Mouse (Mus musculus) kidney, adult 2 months (tissue): ENCODE measurements at regions not wholly inside any gene's neighbourhood (a gene's known extent, or its start where the extent isn't known, plus 50 kb on each side); places are given as distances from the start of the nearest gene placed in this dataset.

Experiments used
- DNase-seq: peaks from one replicate; pipeline ENCODE4 v3.0.0; 2021
- H3K27ac ChIP-seq: fragments of 200-500 bp; 2 replicates; pipeline ENCODE4 v1.5.1; 2012; ENCODE audit warnings: low read depth, low read length, control low read depth, inconsistent platforms; ENCODE audit not compliant: insufficient read depth
- H3K27me3 ChIP-seq: fragments of 200-500 bp; replicated peaks from 2 replicates; pipeline ENCODE4 v1.6.1; 2012; ENCODE audit warnings: mild to moderate bottlenecking, moderate library complexity, low read length, inconsistent platforms; ENCODE audit not compliant: control insufficient read depth, insufficient read depth
- H3K36me3 ChIP-seq: fragments of 200-500 bp; 2 replicates; pipeline ENCODE4 v1.6.1; 2012; ENCODE audit warnings: mild to moderate bottlenecking, moderate library complexity, low read length, inconsistent platforms; ENCODE audit not compliant: control insufficient read depth, insufficient read depth
- H3K4me1 ChIP-seq: fragments of 200-500 bp; 2 replicates; pipeline ENCODE4 v1.6.1; 2011; ENCODE audit warnings: low read length; ENCODE audit not compliant: control insufficient read depth, insufficient read depth
- H3K4me3 ChIP-seq: fragments of 200-500 bp; 2 replicates; pipeline ENCODE4 v1.5.1; 2011; ENCODE audit warnings: mild to moderate bottlenecking, low read depth, low read length, control low read depth; ENCODE audit not compliant: insufficient read depth
- CTCF ChIP-seq: fragments of 200-500 bp; conservative IDR thresholded peaks from 2 replicates; pipeline ENCODE4 v1.5.1; 2011; ENCODE audit warnings: low read depth, mild to moderate bottlenecking, control low read depth, low read length, moderate library complexity, mixed read lengths; ENCODE audit not compliant: insufficient read depth, insufficient read length
- POLR2A ChIP-seq: fragments of 200-500 bp; IDR thresholded peaks from one replicate; pipeline ENCODE4 v1.6.1; 2011; ENCODE audit warnings: low read depth, low read length, control low read depth
- WGBS: fragments of 180-500 bp; shearing (Covaris S2); methylation state at CpG from one replicate; pipeline ENCODE4 v1.1.7; 2018; 5-methylcytosine and 5-hydroxymethylcytosine counted together

DNA sequence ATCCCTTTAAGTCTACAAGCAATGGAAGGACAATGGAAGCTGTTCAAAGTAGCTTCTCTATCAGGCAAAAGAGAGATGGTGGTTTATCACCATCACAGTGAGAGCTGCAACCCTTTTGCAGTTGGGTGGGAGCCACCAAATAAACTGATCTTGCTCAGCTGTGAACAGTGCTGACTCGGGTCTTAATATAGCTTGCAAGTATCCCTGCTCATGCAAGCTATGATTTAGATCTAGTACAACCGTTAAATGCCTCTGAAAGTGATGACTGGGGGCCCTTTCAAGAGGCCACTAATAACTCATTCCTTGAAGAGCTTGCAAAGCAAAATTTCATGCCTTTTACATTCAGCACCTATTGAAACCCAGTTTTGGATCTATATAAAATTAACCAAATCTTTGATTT, 1154.5 kb upstream of the Lrrtm3 start:
- TF ChIP-seq CTCF: no peak
- TF ChIP-seq POLR2A: no peak
- H3K4me1 ChIP-seq: no peaks in the 10 kb centered on the region
- H3K27me3 ChIP-seq: no peaks in the 10 kb centered on the region
- no peak for DNase-seq
- H3K36me3 ChIP-seq: no peaks in the 10 kb centered on the region
- no peak overlapping the region for H3K4me3 ChIP-seq
- 9% methylated on average over 2 of the region's 2 CpGs for WGBS
- H3K27ac ChIP-seq: no peak overlapping the region

DNA sequence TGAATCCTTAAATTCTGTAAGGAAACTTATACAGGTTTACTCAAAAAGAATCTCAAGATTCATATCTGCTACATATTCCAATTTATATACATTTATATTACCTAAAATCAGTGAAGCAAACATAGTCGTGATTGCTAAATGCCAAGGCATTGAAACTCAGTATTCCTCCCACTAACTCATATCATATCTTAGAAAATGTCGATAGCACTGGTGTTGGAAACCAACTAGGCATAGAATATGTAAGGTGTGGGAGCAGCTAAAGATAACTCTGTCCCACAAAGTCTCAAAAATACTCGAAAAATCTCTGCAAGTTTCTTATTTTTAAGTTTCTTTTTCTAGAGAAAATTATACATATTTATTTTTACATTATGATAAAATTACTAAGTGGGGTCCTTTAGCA, 1134.1 kb upstream of the Lrrtm3 start:
- DNase-seq: no peak
- H3K27ac ChIP-seq: no peak overlapping the region
- no peaks in the 10 kb centered on the region for H3K27me3 ChIP-seq
- no peaks in the 10 kb centered on the region for H3K36me3 ChIP-seq
- TF ChIP-seq CTCF (no peak), POLR2A (no peak)
- H3K4me1 ChIP-seq: no peaks in the 10 kb centered on the region
- no peak overlapping the region for H3K4me3 ChIP-seq
- 72% methylated on average over 3 of the region's 3 CpGs for WGBS

DNA sequence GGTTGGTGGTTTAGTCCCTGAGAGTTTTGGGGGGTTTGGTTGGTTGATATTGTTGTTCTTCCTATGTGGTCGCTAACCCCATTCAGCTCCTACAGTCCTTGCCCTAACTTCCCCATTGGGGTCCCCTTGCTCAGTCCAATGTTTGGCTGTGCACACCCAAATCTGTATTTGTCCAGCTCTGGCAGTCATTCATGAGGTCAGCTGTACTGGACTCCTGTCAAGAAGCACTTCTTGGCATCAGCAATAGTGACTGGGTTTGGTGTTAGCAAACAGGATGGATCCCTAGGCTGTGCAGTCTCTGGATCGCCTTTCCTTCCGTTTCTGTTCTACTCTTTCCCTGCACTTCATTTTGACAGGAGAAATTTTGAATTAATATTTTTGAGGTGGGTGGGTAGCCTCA, 1131.1 kb upstream of the Lrrtm3 start:
- no peak for TF ChIP-seq CTCF
- TF ChIP-seq POLR2A: no peak
- WGBS: 88% methylated on average over 3 of the region's 3 CpGs
- Histone ChIP-seq H3K27ac (no peak overlapping the region), H3K4me3 (no peak overlapping the region), H3K36me3 (no peaks in the 10 kb centered on the region), H3K4me1 (no peaks in the 10 kb centered on the region), H3K27me3 (no peaks in the 10 kb centered on the region)
- DNase-seq: no peak

DNA sequence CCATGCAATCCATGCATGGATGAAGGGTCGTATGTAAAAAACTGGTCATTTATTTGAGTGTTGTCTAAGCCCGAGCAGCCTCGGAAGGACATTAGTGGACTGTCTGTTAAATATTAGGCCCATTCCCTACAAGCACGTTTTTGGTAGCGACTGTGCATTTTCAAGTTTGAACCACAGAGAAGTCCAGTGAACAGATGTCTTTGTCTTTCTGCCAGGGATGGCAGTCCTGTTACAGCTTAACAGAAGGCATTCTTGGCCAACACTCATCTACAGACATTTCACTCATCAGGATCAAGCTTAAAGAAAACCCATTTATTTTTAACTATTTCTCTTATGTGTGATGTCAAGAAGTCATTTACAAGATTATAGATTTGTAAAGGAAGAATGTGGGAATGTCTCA, 1129.2 kb upstream of the Lrrtm3 start:
- WGBS: 70% methylated on average over 5 of the region's 5 CpGs
- no peaks in the 10 kb centered on the region for H3K27me3 ChIP-seq

DNA sequence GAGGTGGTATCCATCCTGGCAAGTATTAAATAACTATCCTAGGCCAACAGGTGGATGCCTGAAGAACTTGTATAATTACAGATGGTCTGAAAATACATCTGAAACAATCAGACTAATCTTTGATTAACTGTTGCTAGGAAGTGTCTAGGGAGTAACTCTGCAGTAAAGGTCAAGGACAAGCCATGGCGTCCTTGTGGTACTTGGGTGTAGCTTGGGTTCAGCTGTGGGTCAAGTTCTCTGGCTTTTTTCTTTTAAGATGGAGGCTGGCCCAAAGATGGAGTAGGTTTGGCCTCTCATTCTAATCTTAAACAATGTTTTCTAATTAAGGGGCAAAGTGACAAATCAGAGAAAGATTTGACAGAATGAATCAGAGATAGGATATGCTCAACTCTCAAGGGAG, 1126.1 kb upstream of the Lrrtm3 start:
- DNase-seq: no peak
- TF ChIP-seq POLR2A: no peak
- TF ChIP-seq CTCF: no peak
- Histone ChIP-seq H3K36me3 (no peaks in the 10 kb centered on the region), H3K4me1 (no peaks in the 10 kb centered on the region), H3K27ac (no peak overlapping the region), H3K27me3 (no peaks in the 10 kb centered on the region), H3K4me3 (no peak overlapping the region)
- 58% methylated on average over 1 of the region's 1 CpGs for WGBS

More for the DNA sequence above, 1129.2 kb upstream of the Lrrtm3 start:
- peak; percentile 2 for DNase-seq
- no peak for TF ChIP-seq CTCF
- Histone ChIP-seq H3K27ac (no peak overlapping the region), H3K36me3 (no peaks in the 10 kb centered on the region), H3K4me1 (no peaks in the 10 kb centered on the region), H3K4me3 (no peak overlapping the region)

DNA sequence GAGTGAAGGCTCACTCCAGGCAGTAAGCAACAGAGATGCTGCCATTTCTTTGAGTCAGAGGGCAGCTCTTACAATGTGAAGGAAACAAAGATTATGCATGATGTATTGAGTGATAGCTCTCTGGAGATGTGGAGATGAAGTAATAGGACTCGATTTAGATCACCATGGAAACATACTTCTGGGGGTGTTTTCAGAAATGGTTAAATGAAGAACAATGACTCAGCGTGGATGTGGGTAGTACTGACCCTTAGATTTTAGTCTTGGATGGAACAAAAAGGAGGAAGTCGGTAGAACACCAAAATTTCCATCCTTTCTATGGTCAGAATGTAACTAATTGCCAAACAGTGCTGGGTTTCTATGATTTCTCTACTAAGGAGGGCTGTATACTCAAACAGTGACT, 1125.1 kb upstream of the Lrrtm3 start:
- TF ChIP-seq CTCF: no peak
- TF ChIP-seq POLR2A: no peak
- WGBS: 62% methylated on average over 3 of the region's 3 CpGs
- no peak for DNase-seq
- Histone ChIP-seq H3K27ac (no peak overlapping the region), H3K36me3 (no peaks in the 10 kb centered on the region), H3K27me3 (no peaks in the 10 kb centered on the region), H3K4me1 (no peaks in the 10 kb centered on the region), H3K4me3 (no peak overlapping the region)

DNA sequence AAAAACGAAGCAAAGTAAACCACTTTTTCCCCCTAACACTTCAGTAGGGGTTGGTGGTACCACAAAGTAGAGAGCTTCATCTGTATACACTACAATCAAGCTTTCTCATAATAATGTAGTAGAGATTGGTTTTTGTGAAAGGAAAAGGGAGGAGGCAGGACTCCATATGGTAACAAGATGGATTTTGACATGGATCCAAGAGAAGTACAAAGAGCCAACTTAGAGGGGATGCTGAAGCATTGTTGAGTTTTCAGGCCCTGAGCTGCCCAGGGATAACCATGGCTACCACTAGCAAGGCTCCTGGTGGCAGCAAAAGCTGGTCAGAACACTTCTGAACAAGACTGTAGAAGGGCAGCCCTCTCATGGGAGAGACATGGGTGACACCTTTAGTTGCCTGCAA, 1093.6 kb upstream of the Lrrtm3 start:
- Histone ChIP-seq H3K27ac (no peak overlapping the region), H3K4me1 (no peaks in the 10 kb centered on the region), H3K36me3 (no peaks in the 10 kb centered on the region), H3K27me3 (no peaks in the 10 kb centered on the region), H3K4me3 (no peak overlapping the region)
- DNase-seq: no peak
- TF ChIP-seq CTCF: no peak
- no peak for TF ChIP-seq POLR2A
- whole genome bisulfite sequencing: 46% methylated on average over 1 of the region's 1 CpGs

DNA sequence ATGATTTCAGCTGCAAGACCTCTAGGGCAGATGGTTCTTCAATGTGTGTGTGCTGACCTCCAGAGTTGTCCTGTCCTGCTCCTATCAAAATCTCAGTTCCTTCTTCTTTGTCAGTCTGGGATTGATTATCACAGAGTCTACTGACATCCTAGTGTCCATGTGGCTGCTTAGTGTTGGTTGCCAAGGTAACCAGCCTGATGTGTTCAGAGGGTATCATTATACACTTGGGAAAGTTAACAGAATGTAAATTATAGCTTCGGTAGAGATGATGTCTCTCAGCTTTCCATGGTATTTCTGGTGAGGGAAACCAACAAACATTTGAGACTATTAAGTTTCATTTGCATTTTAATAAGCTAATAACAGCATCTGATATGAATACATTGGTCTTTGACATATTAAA, 1092.5 kb upstream of the Lrrtm3 start:
- H3K36me3 ChIP-seq: no peaks in the 10 kb centered on the region
- no peaks in the 10 kb centered on the region for H3K4me1 ChIP-seq
- 55% methylated on average over 1 of the region's 1 CpGs for whole genome bisulfite sequencing
- no peak overlapping the region for H3K4me3 ChIP-seq
- no peak for DNase-seq
- no peaks in the 10 kb centered on the region for H3K27me3 ChIP-seq
- H3K27ac ChIP-seq: no peak overlapping the region
- TF ChIP-seq POLR2A (no peak), CTCF (no peak)
